Mouse (Mus musculus) hindbrain, embryonic 12.5 days (tissue): ENCODE measurements at regions not wholly inside any gene's neighbourhood (a gene's known extent, or its start where the extent isn't known, plus 50 kb on each side); places are given as distances from the start of the nearest gene placed in this dataset.

Source experiments
- ATAC-seq: fragments of 200-750 bp; cut with Nextera tagmentation; 2 replicates; pipeline ENCODE4 v1.8.0; 2017; ENCODE audit warnings: moderate TSS enrichment; ENCODE audit not compliant: low FRiP score
- H3K27ac ChIP-seq: fragments of 300-500 bp; sonication (generic); 2 replicates; pipeline ENCODE4 v1.5.1; 2016; ENCODE audit warnings: mild to moderate bottlenecking
- H3K27me3 ChIP-seq: fragments of 300-500 bp; sonication (generic); 2 replicates; pipeline ENCODE4 v1.6.1; 2016; ENCODE audit warnings: mild to moderate bottlenecking
- H3K36me3 ChIP-seq: fragments of 300-500 bp; sonication (generic); 2 replicates; pipeline ENCODE4 v1.6.1; 2016; ENCODE audit warnings: mild to moderate bottlenecking
- H3K4me1 ChIP-seq: fragments of 300-500 bp; sonication (generic); 2 replicates; pipeline ENCODE4 v1.6.1; 2016
- H3K4me2 ChIP-seq: fragments of 300-500 bp; sonication (generic); replicated peaks from 2 replicates; pipeline ENCODE4 v1.6.1; 2016; ENCODE audit warnings: mild to moderate bottlenecking
- H3K4me3 ChIP-seq: fragments of 300-500 bp; sonication (generic); 2 replicates; pipeline ENCODE4 v1.5.1; 2016; ENCODE audit warnings: mild to moderate bottlenecking
- H3K9ac ChIP-seq: fragments of 300-500 bp; sonication (generic); 2 replicates; pipeline ENCODE4 v1.6.1; 2016; ENCODE audit warnings: mild to moderate bottlenecking, moderate library complexity
- H3K9me3 ChIP-seq: fragments of 300-500 bp; sonication (generic); replicated peaks from 2 replicates; pipeline ENCODE4 v1.6.1; 2016; ENCODE audit warnings: mild to moderate bottlenecking
- WGBS: fragments of 180-500 bp; shearing (Covaris S2); methylation state at CpG from one replicate; pipeline ENCODE4 v1.1.7; 2016; 5-methylcytosine and 5-hydroxymethylcytosine counted together

GRCm38 (mm10) chr5:53385513-53386148 lies 80.3 kb upstream of the Rbpj start:
- H3K36me3 ChIP-seq = no peaks in the 10 kb centered on the region
- no peaks in the 10 kb centered on the region for H3K9me3 ChIP-seq
- H3K27ac ChIP-seq = no peak overlapping the region
- no peaks in the 10 kb centered on the region for H3K27me3 ChIP-seq
- ATAC-seq = no peak
- H3K9ac ChIP-seq = no peak overlapping the region
- 92% methylated on average over 3 of the region's 3 CpGs for WGBS
- H3K4me3 ChIP-seq = no peak overlapping the region
- no peaks in the 10 kb centered on the region for H3K4me1 ChIP-seq
- no peak overlapping the region for H3K4me2 ChIP-seq

- H3K4me1 ChIP-seq = no peaks in the 10 kb centered on the region
- no peaks in the 10 kb centered on the region for H3K36me3 ChIP-seq
- H3K4me2 ChIP-seq = no peak overlapping the region
- no peak overlapping the region for H3K9ac ChIP-seq
- no peak overlapping the region for H3K4me3 ChIP-seq
- no peak for ATAC-seq
- H3K27me3 ChIP-seq = no peaks in the 10 kb centered on the region
- no peak overlapping the region for H3K27ac ChIP-seq
- 87% methylated on average over 2 of the region's 2 CpGs for WGBS
- H3K9me3 ChIP-seq = no peaks in the 10 kb centered on the region
Measured at GRCm38 (mm10) chr5:53393571-53393970, 72.4 kb upstream of the Rbpj start.

GRCm38 (mm10) chr5:53394560-53394959 lies 71.4 kb upstream of the Rbpj start:
- Histone ChIP-seq H3K4me3 (no peak overlapping the region), H3K9ac (no peak overlapping the region), H3K27ac (no peak overlapping the region), H3K4me1 (no peaks in the 10 kb centered on the region), H3K4me2 (no peak overlapping the region), H3K36me3 (no peaks in the 10 kb centered on the region), H3K9me3 (no peaks in the 10 kb centered on the region), H3K27me3 (no peaks in the 10 kb centered on the region)
- 91% methylated on average over 3 of the region's 3 CpGs for WGBS
- ATAC-seq = no peak

GRCm38 (mm10) chr5:53398428-53399058 lies 67.4 kb upstream of the Rbpj start:
- 88% methylated on average over 8 of the region's 8 CpGs for WGBS
- Histone ChIP-seq H3K9me3 (no peaks in the 10 kb centered on the region), H3K9ac (no peak overlapping the region), H3K36me3 (no peaks in the 10 kb centered on the region), H3K4me3 (no peak overlapping the region), H3K27ac (no peak overlapping the region), H3K4me2 (no peak overlapping the region), H3K27me3 (no peaks in the 10 kb centered on the region), H3K4me1 (no peaks in the 10 kb centered on the region)
- no peak for ATAC-seq

GRCm38 (mm10) chr5:53401093-53401492 lies 64.9 kb upstream of the Rbpj start:
- Histone ChIP-seq H3K4me3 (no peak overlapping the region), H3K4me2 (no peak overlapping the region), H3K27me3 (no peaks in the 10 kb centered on the region), H3K9ac (no peak overlapping the region), H3K27ac (no peak overlapping the region), H3K9me3 (no peaks in the 10 kb centered on the region), H3K4me1 (no peaks in the 10 kb centered on the region), H3K36me3 (no peaks in the 10 kb centered on the region)
- WGBS = 66% methylated on average over 4 of the region's 4 CpGs
- no peak for ATAC-seq

DNA sequence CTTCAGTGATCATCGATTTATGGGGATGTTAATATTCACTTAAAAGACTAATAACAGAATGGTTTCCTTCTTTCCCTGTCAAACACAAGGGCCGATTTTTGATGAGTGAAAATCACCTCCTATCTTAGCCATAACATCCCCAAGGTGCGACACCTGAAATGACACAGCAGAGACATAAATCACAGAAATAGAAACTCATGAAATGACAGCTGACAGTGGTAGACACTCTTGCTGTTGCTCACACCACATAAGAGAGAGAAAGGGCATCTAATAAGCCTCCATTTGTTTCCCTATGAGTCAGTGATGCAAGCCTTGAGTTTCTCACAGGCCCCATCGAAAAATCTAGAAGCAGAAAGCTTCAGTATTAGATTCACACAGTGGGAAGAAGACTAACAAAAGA lies 63.9 kb upstream of the Rbpj start:
- Histone ChIP-seq H3K4me2 (no peak overlapping the region), H3K4me1 (no peaks in the 10 kb centered on the region), H3K36me3 (no peaks in the 10 kb centered on the region), H3K4me3 (no peak overlapping the region), H3K9me3 (no peaks in the 10 kb centered on the region), H3K27me3 (no peaks in the 10 kb centered on the region), H3K27ac (no peak overlapping the region), H3K9ac (no peak overlapping the region)
- ATAC-seq = no peak
- 96% methylated on average over 4 of the region's 4 CpGs for WGBS

DNA sequence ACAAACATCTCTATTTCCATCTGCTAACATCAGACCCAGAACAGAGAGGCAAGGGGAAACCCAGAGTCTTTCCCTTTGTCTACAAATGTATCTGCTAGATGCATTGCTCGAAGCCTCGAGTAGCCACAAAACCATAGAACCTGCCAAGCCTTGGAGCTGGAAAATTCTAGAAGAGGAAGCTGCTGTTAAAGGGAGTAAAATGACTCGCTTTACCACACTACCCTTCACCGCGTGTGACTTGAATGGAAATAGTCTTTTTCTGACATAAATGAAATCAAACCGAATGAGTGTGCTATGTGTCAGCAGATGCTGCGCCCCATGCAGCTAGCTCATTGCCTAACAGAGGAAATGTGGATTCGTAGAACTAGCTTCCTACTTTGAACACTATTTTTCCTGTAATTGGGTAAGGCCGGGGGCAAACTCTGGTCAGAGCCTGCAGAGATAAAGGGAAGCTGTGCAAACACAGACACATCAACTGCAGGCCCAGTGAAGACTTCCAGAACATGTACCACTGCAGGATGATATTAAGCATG lies 63.3 kb upstream of the Rbpj start:
- Histone ChIP-seq H3K27ac (no peak overlapping the region), H3K4me1 (no peaks in the 10 kb centered on the region), H3K9me3 (no peaks in the 10 kb centered on the region), H3K27me3 (no peaks in the 10 kb centered on the region), H3K4me3 (no peak overlapping the region), H3K36me3 (no peaks in the 10 kb centered on the region), H3K4me2 (no peak overlapping the region), H3K9ac (no peak overlapping the region)
- 88% methylated on average over 9 of the region's 9 CpGs for WGBS
- no peak for ATAC-seq

GRCm38 (mm10) chr5:53405929-53406328 lies 60.0 kb upstream of the Rbpj start:
- Histone ChIP-seq H3K27ac (no peak overlapping the region), H3K4me1 (no peaks in the 10 kb centered on the region), H3K36me3 (no peaks in the 10 kb centered on the region), H3K9ac (no peak overlapping the region), H3K9me3 (no peaks in the 10 kb centered on the region), H3K4me3 (no peak overlapping the region), H3K4me2 (no peak overlapping the region), H3K27me3 (no peaks in the 10 kb centered on the region)
- 85% methylated on average over 5 of the region's 5 CpGs for WGBS
- no peak for ATAC-seq

DNA sequence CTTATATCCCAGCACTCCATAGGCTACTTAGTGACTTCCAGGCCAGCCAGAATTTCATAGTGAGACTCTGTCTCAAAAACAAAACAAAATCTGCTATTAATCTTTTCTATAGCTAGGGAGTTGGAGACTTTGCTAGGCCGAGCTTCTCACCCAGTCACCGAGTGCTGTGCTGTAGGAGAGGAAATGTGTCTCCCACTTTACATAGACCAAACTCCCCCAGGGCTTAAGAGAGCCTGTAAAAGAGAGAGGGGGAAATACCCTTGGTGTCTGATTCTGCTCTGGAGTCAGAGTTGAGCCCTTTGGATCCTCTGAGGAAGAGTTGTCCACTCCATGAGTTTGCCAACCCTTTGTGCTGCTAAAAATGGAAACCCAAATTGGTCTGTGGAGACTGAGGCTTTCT lies 58.3 kb upstream of the Rbpj start:
- Histone ChIP-seq H3K4me2 (no peak overlapping the region), H3K9ac (no peak overlapping the region), H3K4me1 (no peaks in the 10 kb centered on the region), H3K36me3 (no peaks in the 10 kb centered on the region), H3K27ac (no peak overlapping the region), H3K4me3 (no peak overlapping the region), H3K27me3 (no peaks in the 10 kb centered on the region), H3K9me3 (no peaks in the 10 kb centered on the region)
- ATAC-seq = no peak
- 89% methylated on average over 2 of the region's 2 CpGs for WGBS

GRCm38 (mm10) chr5:53408235-53408634 lies 57.7 kb upstream of the Rbpj start:
- no peak for ATAC-seq
- Histone ChIP-seq H3K36me3 (no peaks in the 10 kb centered on the region), H3K4me1 (no peaks in the 10 kb centered on the region), H3K4me3 (no peak overlapping the region), H3K9me3 (no peaks in the 10 kb centered on the region), H3K27ac (no peak overlapping the region), H3K4me2 (no peak overlapping the region), H3K9ac (no peak overlapping the region), H3K27me3 (no peaks in the 10 kb centered on the region)
- WGBS = 81% methylated on average over 2 of the region's 2 CpGs

DNA sequence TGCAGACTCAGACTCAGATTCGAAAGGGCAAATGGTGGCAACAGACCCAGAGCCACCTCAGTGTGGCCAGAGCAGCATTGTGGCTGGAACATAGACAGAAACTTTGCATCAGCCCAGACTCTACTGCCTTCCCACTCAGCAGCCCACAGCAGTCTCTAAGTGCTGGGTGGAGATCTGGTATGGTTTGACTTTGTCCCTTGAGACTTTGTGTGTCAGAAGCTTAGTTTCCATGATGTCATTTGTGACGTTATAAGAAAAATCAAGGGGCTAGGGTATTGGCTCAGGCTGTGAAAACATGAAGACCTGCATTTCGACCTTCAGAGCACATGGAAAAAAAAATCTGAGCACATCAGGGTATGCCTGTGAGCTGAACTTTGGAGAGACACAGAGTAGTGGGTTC lies 56.2 kb upstream of the Rbpj start:
- H3K9ac ChIP-seq = no peak overlapping the region
- H3K27me3 ChIP-seq = no peaks in the 10 kb centered on the region
- H3K9me3 ChIP-seq = no peaks in the 10 kb centered on the region
- WGBS = 79% methylated on average over 3 of the region's 3 CpGs
- H3K4me3 ChIP-seq = no peak overlapping the region
- H3K27ac ChIP-seq = no peak overlapping the region
- no peak for ATAC-seq
- no peaks in the 10 kb centered on the region for H3K4me1 ChIP-seq
- H3K36me3 ChIP-seq = no peaks in the 10 kb centered on the region
- H3K4me2 ChIP-seq = no peak overlapping the region

- H3K9me3 ChIP-seq = no peaks in the 10 kb centered on the region
- H3K27ac ChIP-seq = no peak overlapping the region
- no peak overlapping the region for H3K4me2 ChIP-seq
- WGBS = 72% methylated on average over 7 of the region's 7 CpGs
- H3K36me3 ChIP-seq = no peaks in the 10 kb centered on the region
- H3K4me3 ChIP-seq = no peak overlapping the region
- no peak overlapping the region for H3K9ac ChIP-seq
- no peaks in the 10 kb centered on the region for H3K4me1 ChIP-seq
- no peaks in the 10 kb centered on the region for H3K27me3 ChIP-seq
- no peak for ATAC-seq
Measured at GRCm38 (mm10) chr5:53412391-53413075, 53.4 kb upstream of the Rbpj start.

GRCm38 (mm10) chr5:53413677-53414076 lies 52.3 kb upstream of the Rbpj start:
- 84% methylated on average over 3 of the region's 3 CpGs for WGBS
- Histone ChIP-seq H3K4me1 (no peaks in the 10 kb centered on the region), H3K4me3 (no peak overlapping the region), H3K27me3 (no peaks in the 10 kb centered on the region), H3K27ac (no peak overlapping the region), H3K9ac (no peak overlapping the region), H3K9me3 (no peaks in the 10 kb centered on the region), H3K4me2 (no peak overlapping the region), H3K36me3 (no peaks in the 10 kb centered on the region)
- no peak for ATAC-seq
